Mouse (Mus musculus) lung, postnatal 0 days (tissue): Measurements from ENCODE around the gene Sorbs1. TPM values are rescaled to one million over a fixed set of nuclear protein-coding genes. Genes with fewer than 3 reads are reported as not detected.

Experiments used
- ATAC-seq: fragments of 200-750 bp; cut with Nextera tagmentation; 2 replicates; pipeline ENCODE4 v1.8.0; 2017; ENCODE audit warnings: moderate library complexity
- DNase-seq: peaks from one replicate; pipeline ENCODE4 v3.0.0-alpha.2; 2016; ENCODE audit warnings: low spot score
- H3K27ac ChIP-seq: fragments of 300-500 bp; sonication (generic); 2 replicates; pipeline ENCODE4 v1.5.1; 2014; ENCODE audit warnings: antibody characterized with exemption, mild to moderate bottlenecking, low read length, mixed read lengths
- H3K27me3 ChIP-seq: fragments of 300-500 bp; sonication (generic); replicated peaks from 2 replicates; pipeline ENCODE4 v1.6.1; 2014; ENCODE audit warnings: low read length, mixed read lengths; ENCODE audit not compliant: insufficient read depth
- H3K36me3 ChIP-seq: fragments of 300-500 bp; sonication (generic); 2 replicates; pipeline ENCODE4 v1.6.1; 2014; ENCODE audit warnings: low read length, mixed read lengths; ENCODE audit not compliant: insufficient read depth
- H3K4me1 ChIP-seq: fragments of 300-500 bp; sonication (generic); 2 replicates; pipeline ENCODE4 v1.6.1; 2014; ENCODE audit warnings: antibody characterized with exemption, low read depth, low read length, mixed read lengths; ENCODE audit not compliant: insufficient read depth
- H3K4me2 ChIP-seq: fragments of 300-500 bp; sonication (generic); replicated peaks from 2 replicates; pipeline ENCODE4 v1.6.1; 2014; ENCODE audit warnings: low read depth, mild to moderate bottlenecking, low read length, moderate library complexity, mixed read lengths
- H3K4me3 ChIP-seq: fragments of 300-500 bp; sonication (generic); 2 replicates; pipeline ENCODE4 v1.5.1; 2014; ENCODE audit warnings: low read depth, low read length
- H3K9ac ChIP-seq: fragments of 300-500 bp; sonication (generic); replicated peaks from 2 replicates; pipeline ENCODE4 v1.6.1; 2014; ENCODE audit warnings: low read depth, mild to moderate bottlenecking
- H3K9me3 ChIP-seq: fragments of 300-500 bp; sonication (generic); 2 replicates; pipeline ENCODE4 v1.6.1; 2016; ENCODE audit warnings: low read length, mixed read lengths
- CTCF ChIP-seq: IDR thresholded peaks from 2 replicates; pipeline ENCODE4 v1.5.1; 2016; ENCODE audit warnings: antibody characterized with exemption, mild to moderate bottlenecking
- EP300 ChIP-seq: IDR thresholded peaks from 2 replicates; pipeline ENCODE4 v1.6.1; 2016; ENCODE audit warnings: antibody characterized with exemption, mild to moderate bottlenecking, control low read depth
- WGBS: fragments of 180-500 bp; shearing (Covaris S2); extraction: QIAGEN DNeasy Blood & Tissue Kit; methylation state at CpG from one replicate; pipeline ENCODE4 v1.1.7; 2014; 5-methylcytosine and 5-hydroxymethylcytosine counted together
- polyA plus RNA-seq: library from polyadenylated mRNA; unstranded; fragments of >200 nt; fragmentation: Nextera tagmentation; extraction: Ambion mirVana; gene quantifications from 2 replicates; pipeline ENCODE4 v1.2.1, GENCODE M21; 2015

Sorbs1 gene
- polyA plus RNA-seq, 1 experiment from 2014 or later, result 36.4 TPM

- Histone ChIP-seq H3K9me3 (no peaks in the 10 kb centered on the region), H3K27me3 (no peaks in the 10 kb centered on the region), H3K4me2 (no peak overlapping the region), H3K4me1 (no peaks in the 10 kb centered on the region), H3K9ac (no peak overlapping the region), H3K36me3 (0 out of 2 replicates have a peak, but pooled peaks cover 6% of the 10 kb centered on the region), H3K4me3 (no peak overlapping the region), H3K27ac (no peak overlapping the region)
- DNase-seq, result no peak
- WGBS, result 34% methylated on average over 6 of the region's 6 CpGs
- ATAC-seq, result no peak
- TF ChIP-seq EP300 (no peak), CTCF (no peak)
Observed at GRCm38 (mm10) chr19:40318511-40318910, 195.1 kb downstream of the Sorbs1 start.

GRCm38 (mm10) chr19:40317001-40317400 is 196.6 kb downstream of the Sorbs1 start:
- no peak for ATAC-seq
- no peak for DNase-seq
- H3K4me3 ChIP-seq, result no peak overlapping the region
- H3K27me3 ChIP-seq, result no peaks in the 10 kb centered on the region
- H3K4me2 ChIP-seq, result no peak overlapping the region
- no peaks in the 10 kb centered on the region for H3K9me3 ChIP-seq
- H3K4me1 ChIP-seq, result no peaks in the 10 kb centered on the region
- TF ChIP-seq CTCF (no peak), EP300 (no peak)
- 66% methylated on average over 4 of the region's 4 CpGs for WGBS
- H3K27ac ChIP-seq, result no peak overlapping the region
- no peak overlapping the region for H3K9ac ChIP-seq
- 0 out of 2 replicates have a peak, but pooled peaks cover 6% of the 10 kb centered on the region for H3K36me3 ChIP-seq

GRCm38 (mm10) chr19:40314252-40314651 is 199.3 kb downstream of the Sorbs1 start:
- Histone ChIP-seq H3K27me3 (no peaks in the 10 kb centered on the region), H3K4me1 (no peaks in the 10 kb centered on the region), H3K9ac (no peak overlapping the region), H3K9me3 (no peaks in the 10 kb centered on the region), H3K36me3 (no peaks in the 10 kb centered on the region; the same call in 1 of the 2 replicates), H3K27ac (no peak overlapping the region), H3K4me3 (no peak overlapping the region), H3K4me2 (no peak overlapping the region)
- ATAC-seq (no peak), DNase-seq (no peak)
- TF ChIP-seq CTCF, result no peak
- no peak for TF ChIP-seq EP300
- WGBS, result 86% methylated on average over 11 of the region's 11 CpGs

DNA sequence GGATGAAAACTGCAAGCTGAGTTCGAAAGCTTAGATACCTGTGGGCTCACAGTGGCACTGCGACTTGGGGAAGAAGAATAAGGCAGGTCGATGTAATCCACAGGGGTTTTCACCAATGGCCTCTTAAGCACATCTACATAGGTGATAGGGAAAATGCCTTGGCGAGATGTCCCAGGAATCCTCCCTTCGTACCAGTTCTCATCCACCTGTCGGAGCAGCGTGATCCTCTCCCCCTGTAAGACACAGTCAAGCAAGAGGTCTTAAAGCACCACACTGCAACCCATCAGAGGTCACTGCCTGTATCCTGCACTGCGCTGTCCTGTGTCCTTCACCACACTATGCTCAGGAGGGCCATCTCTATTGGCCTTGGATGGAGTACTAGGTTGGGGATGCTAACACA is 201.9 kb downstream of the Sorbs1 start:
- Histone ChIP-seq H3K4me3 (no peak overlapping the region), H3K27me3 (no peaks in the 10 kb centered on the region), H3K9me3 (no peaks in the 10 kb centered on the region), H3K36me3 (no peaks in the 10 kb centered on the region; the same call in 1 of the 2 replicates), H3K9ac (no peak overlapping the region), H3K4me1 (no peaks in the 10 kb centered on the region), H3K4me2 (no peak overlapping the region), H3K27ac (no peak overlapping the region)
- ATAC-seq, result no peak
- 93% methylated on average over 8 of the region's 8 CpGs for WGBS
- DNase-seq, result no peak
- no peak for TF ChIP-seq CTCF
- no peak for TF ChIP-seq EP300

GRCm38 (mm10) chr19:40310410-40311130 is 203.0 kb downstream of the Sorbs1 start:
- ATAC-seq (no peak), DNase-seq (no peak)
- Histone ChIP-seq H3K4me1 (no peaks in the 10 kb centered on the region), H3K27ac (no peak overlapping the region), H3K4me2 (no peak overlapping the region), H3K4me3 (no peak overlapping the region), H3K27me3 (no peaks in the 10 kb centered on the region), H3K9me3 (no peaks in the 10 kb centered on the region), H3K36me3 (no peaks in the 10 kb centered on the region; the same call in 1 of the 2 replicates), H3K9ac (no peak overlapping the region)
- TF ChIP-seq CTCF (no peak), EP300 (no peak)
- WGBS, result 83% methylated on average over 15 of the region's 15 CpGs

DNA sequence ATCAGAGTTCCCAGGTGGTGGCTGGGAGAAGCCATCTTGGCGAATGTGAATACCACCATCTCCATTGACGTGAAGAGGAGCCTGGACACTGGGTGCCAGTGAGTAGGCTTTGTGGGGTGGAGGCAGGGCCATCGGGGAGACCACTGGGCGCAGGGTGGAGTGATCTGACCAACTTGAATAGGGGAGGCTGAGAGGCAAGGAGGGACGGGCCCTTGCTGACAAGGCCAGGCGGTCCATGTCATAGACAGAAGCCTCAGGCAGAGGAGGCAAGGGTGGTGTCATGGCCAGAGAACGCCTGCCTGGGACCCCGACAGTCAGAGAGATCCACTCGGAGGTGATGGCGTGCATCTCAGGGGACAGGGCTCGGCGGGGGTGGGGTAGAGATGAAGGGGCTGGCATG is 203.7 kb downstream of the Sorbs1 start:
- no peak for ATAC-seq
- Histone ChIP-seq H3K9ac (no peak overlapping the region), H3K27me3 (no peaks in the 10 kb centered on the region), H3K4me1 (no peaks in the 10 kb centered on the region), H3K4me2 (no peak overlapping the region), H3K27ac (no peak overlapping the region), H3K36me3 (no peaks in the 10 kb centered on the region; the same call in 1 of the 2 replicates), H3K9me3 (no peaks in the 10 kb centered on the region), H3K4me3 (no peak overlapping the region)
- DNase-seq, result no peak
- TF ChIP-seq CTCF (no peak), EP300 (no peak)
- 79% methylated on average over 12 of the region's 12 CpGs for WGBS
